ENCODE assay signal across 8 mouse cellular contexts in genomic region chr6:120187587-120188176, GRCm38 (mm10).
DNase-seq lines count a peak whose midpoint lies in the region; ATAC-seq lines count a peak whose summit lies in the region.

No protein-coding gene starts in this region.

- peak; percentile 25 for DNase-seq in ovary, postnatal 36 days (ENCODE audit: low spot score)
- DNase-seq in ovary, postnatal 14 days (ENCODE audit: low spot score): no peak
- DNase-seq in embryonic facial prominence, embryonic 10.5 days (ENCODE audit: low spot score): peak; percentile 65
- peak; percentile 56 for DNase-seq in spleen, adult 12 weeks (ENCODE audit: low spot score)
- DNase-seq in layer of hippocampus, adult 9-10 months (ENCODE audit: low spot score): no peak
- no peak for DNase-seq in left cerebral cortex, postnatal 36 days (ENCODE audit: low spot score in 2 of 2)

- intact Hi-C loops in left cerebral cortex, postnatal 36 days (cut with DNase I): no loop called here

- H3K4me2 ChIP-seq in hindbrain, embryonic 13.5 days: peak overlapping the region; percentile 39
- peak overlapping the region; percentile 35 for H3K4me2 ChIP-seq in lung, embryonic 16.5 days (ENCODE audit: low read depth, low read length)

- no peaks in the 10 kb centered on the region for H3K9me3 ChIP-seq in embryonic facial prominence, embryonic 10.5 days
- no peaks in the 10 kb centered on the region for H3K9me3 ChIP-seq in hindbrain, embryonic 13.5 days
- H3K9me3 ChIP-seq in lung, embryonic 16.5 days (ENCODE audit: control insufficient read depth, low read length): no peaks in the 10 kb centered on the region

- H3K36me3 ChIP-seq in embryonic facial prominence, embryonic 10.5 days (replicated peaks): no peaks in the 10 kb centered on the region
- no peaks in the 10 kb centered on the region for H3K36me3 ChIP-seq in hindbrain, embryonic 13.5 days
- H3K36me3 ChIP-seq in lung, embryonic 16.5 days (ENCODE audit: control insufficient read depth, insufficient read depth, low read length): no peaks in the 10 kb centered on the region

- ATAC-seq in hindbrain, embryonic 13.5 days (ENCODE audit: low FRiP score): no peak
- peak; percentile 35; the same call in 1 of the 2 replicates for ATAC-seq in lung, embryonic 16.5 days (ENCODE audit: low read depth)

- peaks cover 27% of the 10 kb centered on the region for H3K27me3 ChIP-seq in embryonic facial prominence, embryonic 10.5 days (replicated peaks; ENCODE audit: low read depth, poor library complexity, severe bottlenecking)
- H3K27me3 ChIP-seq in hindbrain, embryonic 13.5 days: peaks cover 15% of the 10 kb centered on the region
- H3K27me3 ChIP-seq in lung, embryonic 16.5 days (ENCODE audit: control insufficient read depth, insufficient read depth, low read depth, low read length): no peaks in the 10 kb centered on the region

- 9% methylated on average over 18 of the region's 18 CpGs for WGBS in embryonic facial prominence, embryonic 10.5 days
- 11% methylated on average over 18 of the region's 18 CpGs for WGBS in hindbrain, embryonic 13.5 days
- WGBS in lung, embryonic 16.5 days: 20% methylated on average over 18 of the region's 18 CpGs

- H3K4me1 ChIP-seq in embryonic facial prominence, embryonic 10.5 days: peaks cover 48% of the 10 kb centered on the region
- H3K4me1 ChIP-seq in hindbrain, embryonic 13.5 days (replicated peaks): peaks cover 23% of the 10 kb centered on the region
- peaks cover 30% of the 10 kb centered on the region for H3K4me1 ChIP-seq in lung, embryonic 16.5 days (replicated peaks; ENCODE audit: control insufficient read depth, insufficient read depth, low read length)

- peak overlapping the region; percentile 44 for H3K4me3 ChIP-seq in embryonic facial prominence, embryonic 10.5 days
- peak overlapping the region; percentile 1; the same call in 1 of the 2 replicates for H3K4me3 ChIP-seq in hindbrain, embryonic 13.5 days
- 0 out of 2 replicates have a peak overlapping the region, but pooled peaks have one; percentile 7 for H3K4me3 ChIP-seq in lung, embryonic 16.5 days (ENCODE audit: low read length)

- peak overlapping the region; percentile 69 for H3K27ac ChIP-seq in embryonic facial prominence, embryonic 10.5 days (replicated peaks)
- H3K27ac ChIP-seq in hindbrain, embryonic 13.5 days: no peak overlapping the region
- peak overlapping the region; percentile 44 for H3K27ac ChIP-seq in lung, embryonic 16.5 days (ENCODE audit: low read length)

- H3K9ac ChIP-seq in hindbrain, embryonic 13.5 days: no peak overlapping the region
- peak overlapping the region; percentile 39; the same call in 1 of the 2 replicates for H3K9ac ChIP-seq in lung, embryonic 16.5 days (ENCODE audit: low read length)

Comparison
In these comparisons a context has a peak if more than half of its experiments do, and no peak if none do; other contexts are left out.
1. DNase-seq: peak in ovary, postnatal 36 days (single experiment), embryonic facial prominence, embryonic 10.5 days (single experiment) and spleen, adult 12 weeks (single experiment); none in ovary, postnatal 14 days (single experiment), layer of hippocampus, adult 9-10 months (single experiment) and left cerebral cortex, postnatal 36 days (0 of 2).
2. Peak in every context shown above with its lines, with median percentiles within 50 percentile points of each other: H3K4me3 ChIP-seq.